Mouse (Mus musculus): ENCODE measurements around the gene Mkrn2os. TPM values are rescaled to one million over a fixed set of nuclear protein-coding genes. Genes with fewer than 3 reads are reported as not detected.

Gene Mkrn2os
- polyA plus RNA-seq, 1 experiment from 2014 or later: 0.74 TPM

DNA sequence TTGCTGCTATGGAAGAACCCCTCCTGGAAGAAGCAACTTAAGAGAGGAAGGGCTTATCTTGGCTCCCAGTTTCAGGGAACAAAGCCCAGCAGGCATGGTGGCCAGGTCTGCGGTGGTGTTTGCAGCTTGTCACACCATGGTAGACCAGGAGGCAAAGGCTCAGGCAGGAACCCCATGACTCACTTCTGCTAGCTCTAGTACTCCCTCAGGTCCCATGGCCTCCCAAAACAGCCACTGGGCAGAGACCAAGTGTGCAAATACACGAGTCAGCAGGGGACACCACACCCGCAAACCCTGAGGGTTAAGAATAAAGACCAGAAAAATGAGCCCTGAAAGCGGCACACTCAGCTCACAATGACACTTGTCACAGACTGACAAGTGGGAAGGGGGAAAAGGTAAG, 56.2 kb downstream of the Mkrn2os start:
- Histone ChIP-seq H3K27ac (no peak overlapping the region), H3K4me1 (no peaks in the 10 kb centered on the region), H3K9ac (no peak overlapping the region), H3K36me3 (replicated peaks) (no peaks in the 10 kb centered on the region), H3K27me3 (replicated peaks) (no peaks in the 10 kb centered on the region), H3K9me3 (no peaks in the 10 kb centered on the region), H3K4me2 (no peak overlapping the region), H3K4me3 (no peak overlapping the region)
- ATAC-seq (replicated peaks): no peak
- 45% methylated on average over 4 of the region's 4 CpGs for WGBS

DNA sequence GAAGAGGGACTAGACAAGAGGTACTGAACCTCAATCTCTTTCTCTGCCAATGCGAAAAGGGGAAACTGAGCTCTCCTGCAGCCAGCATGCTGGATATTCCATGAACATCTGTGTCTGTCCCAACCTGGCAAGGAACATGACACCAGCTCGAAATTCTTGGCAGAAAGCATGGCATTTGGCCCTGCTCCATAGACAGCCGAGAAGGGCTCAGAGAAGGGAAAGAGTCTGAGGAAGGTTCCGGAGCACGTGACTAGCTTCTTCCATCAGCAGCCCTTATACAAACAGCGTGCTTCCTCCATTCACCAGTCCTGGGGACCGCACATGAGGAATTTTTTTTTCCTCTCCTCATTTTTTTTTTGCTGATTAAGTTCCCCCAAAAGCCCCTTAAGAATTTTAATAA, 57.8 kb downstream of the Mkrn2os start:
- H3K9ac ChIP-seq: no peak overlapping the region
- no peak overlapping the region for H3K4me2 ChIP-seq
- H3K4me1 ChIP-seq: no peaks in the 10 kb centered on the region
- H3K36me3 ChIP-seq (replicated peaks): no peaks in the 10 kb centered on the region
- H3K4me3 ChIP-seq: no peak overlapping the region
- H3K9me3 ChIP-seq: no peaks in the 10 kb centered on the region
- no peak overlapping the region for H3K27ac ChIP-seq
- no peak for ATAC-seq (replicated peaks)
- no peaks in the 10 kb centered on the region for H3K27me3 ChIP-seq (replicated peaks)
- 79% methylated on average over 7 of the region's 7 CpGs for whole genome bisulfite sequencing

Other genes with a start within 250 kb of the Mkrn2os start
- 0.37 and 0.47 TPM in 2 replicates for gene Pparg, start 231.6 kb downstream of the Mkrn2os start, polyA plus RNA-seq (2015; fragmentation: Nextera tagmentation; extraction: Ambion mirVana)
- gene Tsen2, start 47.9 kb downstream of the Mkrn2os start, polyA plus RNA-seq (2015; fragmentation: Nextera tagmentation; extraction: Ambion mirVana): 34.6 and 35.5 TPM in 2 replicates
- gene Mkrn2, start 9.3 kb upstream of the Mkrn2os start, polyA plus RNA-seq (2015; fragmentation: Nextera tagmentation; extraction: Ambion mirVana): 36.8 and 40.0 TPM in 2 replicates
- 142 and 146 TPM in 2 replicates for gene Raf1, start 84.1 kb upstream of the Mkrn2os start, polyA plus RNA-seq (2015; fragmentation: Nextera tagmentation; extraction: Ambion mirVana)
- 0.74 and 1.2 TPM in 2 replicates for gene Tmem40, start 169.8 kb upstream of the Mkrn2os start, polyA plus RNA-seq (2015; fragmentation: Nextera tagmentation; extraction: Ambion mirVana)
- 11.4 and 12.2 TPM in 2 replicates for gene Cand2, start 182.0 kb upstream of the Mkrn2os start, polyA plus RNA-seq (2015; fragmentation: Nextera tagmentation; extraction: Ambion mirVana)
- gene Rpl32, start 216.2 kb upstream of the Mkrn2os start, polyA plus RNA-seq (2015; fragmentation: Nextera tagmentation; extraction: Ambion mirVana): 881 and 890 TPM in 2 replicates
- 2.7 and 2.8 TPM in 2 replicates for gene Efcab12, start 245.8 kb upstream of the Mkrn2os start, polyA plus RNA-seq (2015; fragmentation: Nextera tagmentation; extraction: Ambion mirVana)

All from midbrain, embryonic 15.5 days (tissue).